Mouse (Mus musculus): ENCODE measurements around the gene Rbm34. TPM values are rescaled to one million over a fixed set of nuclear protein-coding genes. Genes with fewer than 3 reads are reported as not detected.

Gene Rbm34
- polyA plus RNA-seq, 1 experiment from 2014 or later: 16.8 TPM

DNA sequence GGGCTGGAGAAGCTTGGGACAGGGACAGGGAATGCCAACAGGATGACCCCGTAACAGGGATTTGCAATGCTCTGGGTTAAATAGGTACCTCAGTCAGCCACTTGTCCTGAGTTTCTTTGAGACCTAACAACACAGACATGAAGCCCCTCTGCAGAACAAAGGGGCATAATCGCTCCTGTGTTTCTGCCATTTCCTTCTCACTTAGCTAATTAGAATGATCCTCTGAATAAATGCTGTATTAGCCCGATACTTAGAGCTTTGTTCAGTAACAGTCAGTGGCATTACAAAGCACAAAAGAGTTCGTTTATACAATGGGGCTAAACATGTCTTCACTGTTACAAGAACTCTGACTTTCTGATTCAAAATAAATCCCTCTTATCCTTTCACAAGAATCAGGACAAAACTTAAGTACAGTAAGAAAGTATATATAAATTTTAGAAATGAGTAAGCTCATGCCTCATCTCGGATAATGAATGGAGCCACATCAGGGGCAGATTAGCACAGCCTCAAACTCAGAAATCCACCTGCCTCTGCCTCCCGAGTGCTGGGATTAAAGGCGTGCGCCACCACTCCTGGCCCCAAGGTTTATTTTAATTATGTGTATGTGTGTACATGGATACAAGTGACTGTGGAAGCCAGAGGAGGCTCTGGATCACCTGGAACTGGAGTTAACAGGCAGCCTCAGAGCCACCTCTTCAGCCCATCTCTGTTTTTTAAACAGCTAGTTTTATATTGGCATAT is 5.9 kb upstream of the Rbm34 start:
- Histone ChIP-seq H3K4me2 (no peak overlapping the region), H3K9me3 (replicated peaks) (no peaks in the 10 kb centered on the region), H3K4me1 (replicated peaks) (no peaks in the 10 kb centered on the region), H3K27me3 (replicated peaks) (peaks cover 8% of the 10 kb centered on the region; the same call in 1 of the 2 replicates), H3K9ac (no peak overlapping the region), H3K27ac (ENCODE audit: poor library complexity, severe bottlenecking) (no peak overlapping the region), H3K4me3 (no peak overlapping the region), H3K36me3 (no peaks in the 10 kb centered on the region)
- 66% methylated on average over 8 of the region's 8 CpGs for WGBS
- no peak for ATAC-seq (ENCODE audit: insufficient number of reproducible peaks, low FRiP score)

DNA sequence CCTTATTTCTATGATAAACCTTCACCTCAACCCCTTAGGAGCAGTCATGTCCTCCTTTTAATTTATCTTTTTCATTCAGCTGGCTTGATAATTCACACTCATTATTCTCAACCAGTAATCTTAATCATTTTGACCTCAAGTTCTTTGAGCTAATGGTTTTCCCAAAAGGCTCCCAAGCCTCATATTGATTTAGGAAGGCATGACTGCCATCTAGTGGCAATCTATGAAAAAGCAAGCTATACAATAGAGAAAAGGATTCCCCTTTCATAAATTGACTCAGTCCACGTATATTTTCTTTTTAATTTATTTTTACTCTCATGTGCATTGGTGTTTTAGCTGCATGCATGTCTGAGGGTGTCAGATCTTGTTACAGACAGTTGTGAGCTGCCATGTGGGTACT is 4.8 kb upstream of the Rbm34 start:
- no peaks in the 10 kb centered on the region for H3K36me3 ChIP-seq
- no peak overlapping the region for H3K9ac ChIP-seq
- H3K9me3 ChIP-seq (replicated peaks): no peaks in the 10 kb centered on the region
- H3K27ac ChIP-seq (ENCODE audit: poor library complexity, severe bottlenecking): no peak overlapping the region
- ATAC-seq (ENCODE audit: insufficient number of reproducible peaks, low FRiP score): no peak
- H3K4me1 ChIP-seq (replicated peaks): no peaks in the 10 kb centered on the region
- no peak overlapping the region for H3K4me2 ChIP-seq
- H3K27me3 ChIP-seq (replicated peaks): peaks cover 8% of the 10 kb centered on the region; the same call in 1 of the 2 replicates
- 42% methylated on average over 1 of the region's 1 CpGs for WGBS
- no peak overlapping the region for H3K4me3 ChIP-seq

DNA sequence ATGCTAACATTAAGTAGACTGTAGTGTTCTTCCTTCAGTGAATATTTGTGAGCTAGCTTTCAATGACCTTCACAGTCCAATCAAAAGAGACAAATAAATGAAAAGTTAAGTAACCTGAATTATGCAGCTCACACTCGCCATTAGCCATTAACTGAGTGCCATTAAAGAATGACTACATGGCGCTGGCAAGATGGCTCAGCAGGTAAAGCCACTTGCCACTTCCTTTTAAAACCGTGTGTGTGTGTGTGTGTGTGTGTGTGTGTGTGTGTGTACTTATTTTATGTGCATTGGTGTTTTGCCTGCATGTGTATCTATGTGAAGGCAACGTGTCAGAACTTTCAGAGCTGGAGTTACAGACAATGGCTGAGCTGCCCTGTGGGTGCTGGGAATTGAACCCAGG is 3.6 kb upstream of the Rbm34 start:
- WGBS: 76% methylated on average over 4 of the region's 4 CpGs
- no peak overlapping the region for H3K4me2 ChIP-seq
- no peak overlapping the region for H3K4me3 ChIP-seq
- H3K9me3 ChIP-seq (replicated peaks): no peaks in the 10 kb centered on the region
- no peaks in the 10 kb centered on the region for H3K36me3 ChIP-seq
- no peak overlapping the region for H3K9ac ChIP-seq
- no peak for ATAC-seq (ENCODE audit: insufficient number of reproducible peaks, low FRiP score)
- no peak overlapping the region for H3K27ac ChIP-seq (ENCODE audit: poor library complexity, severe bottlenecking)
- H3K27me3 ChIP-seq (replicated peaks): peaks cover 8% of the 10 kb centered on the region; the same call in 1 of the 2 replicates
- H3K4me1 ChIP-seq (replicated peaks): peaks cover 4% of the 10 kb centered on the region

DNA sequence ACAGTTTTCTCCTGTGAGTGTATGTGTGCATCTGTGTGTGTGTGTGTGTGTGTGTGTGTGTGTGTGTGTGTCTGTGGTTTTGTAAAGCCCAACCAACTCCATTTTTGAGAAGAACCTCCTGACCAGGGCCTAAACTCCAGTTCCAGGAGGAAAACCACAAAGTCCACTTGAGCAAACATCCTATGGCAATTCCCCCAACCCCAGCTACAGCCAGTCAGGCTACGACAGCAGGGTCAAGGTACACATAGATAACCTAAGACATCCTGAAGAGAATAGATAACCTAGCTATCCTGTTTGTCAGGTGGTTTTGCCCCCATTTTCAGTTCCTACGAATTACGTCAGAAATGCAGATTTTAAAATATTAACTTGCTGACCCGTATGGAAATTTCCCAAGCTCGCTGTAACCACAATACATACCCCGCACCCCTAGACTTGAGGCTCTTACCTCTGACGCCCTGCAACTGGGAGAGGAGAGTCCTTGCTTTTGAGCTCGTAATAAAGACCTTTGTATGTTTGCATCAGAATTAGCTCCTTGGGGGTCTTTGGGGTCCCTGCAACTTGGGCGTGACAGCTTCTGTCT is 2.9 kb upstream of the Rbm34 start:
- Histone ChIP-seq H3K36me3 (peaks cover 5% of the 10 kb centered on the region), H3K4me1 (replicated peaks) (peaks cover 4% of the 10 kb centered on the region), H3K9ac (no peak overlapping the region), H3K4me2 (no peak overlapping the region), H3K4me3 (no peak overlapping the region), H3K27me3 (replicated peaks) (peaks cover 8% of the 10 kb centered on the region; the same call in 1 of the 2 replicates), H3K27ac (ENCODE audit: poor library complexity, severe bottlenecking) (no peak overlapping the region), H3K9me3 (replicated peaks) (no peaks in the 10 kb centered on the region)
- no peak for ATAC-seq (ENCODE audit: insufficient number of reproducible peaks, low FRiP score)
- WGBS: 65% methylated on average over 9 of the region's 9 CpGs

DNA sequence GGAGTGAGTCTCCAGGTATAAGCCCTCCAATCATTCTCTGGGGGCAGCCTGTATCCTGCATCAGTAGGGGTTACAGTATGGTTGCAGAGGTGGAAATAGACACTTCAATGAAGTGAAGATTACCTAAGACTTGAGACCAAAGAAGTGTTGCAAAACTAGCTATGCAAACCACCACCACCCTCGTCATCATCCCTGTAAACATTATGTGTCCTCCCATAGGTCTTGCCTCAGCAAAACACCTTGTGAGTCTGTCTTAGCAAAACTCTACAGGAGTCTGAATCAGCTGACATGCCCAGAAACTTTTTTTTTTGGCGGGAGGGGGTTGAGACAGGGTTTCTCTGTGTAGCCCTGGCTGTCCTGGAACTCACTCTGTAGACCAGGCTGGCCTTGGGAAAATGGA is 1.8 kb upstream of the Rbm34 start:
- Histone ChIP-seq H3K4me2 (no peak overlapping the region), H3K27ac (ENCODE audit: poor library complexity, severe bottlenecking) (no peak overlapping the region), H3K9ac (no peak overlapping the region), H3K9me3 (replicated peaks) (no peaks in the 10 kb centered on the region), H3K36me3 (peaks cover 16% of the 10 kb centered on the region), H3K4me1 (replicated peaks) (peaks cover 4% of the 10 kb centered on the region), H3K4me3 (no peak overlapping the region), H3K27me3 (replicated peaks) (peaks cover 8% of the 10 kb centered on the region; the same call in 1 of the 2 replicates)
- no peak for ATAC-seq (ENCODE audit: insufficient number of reproducible peaks, low FRiP score)
- WGBS: 73% methylated on average over 2 of the region's 2 CpGs

DNA sequence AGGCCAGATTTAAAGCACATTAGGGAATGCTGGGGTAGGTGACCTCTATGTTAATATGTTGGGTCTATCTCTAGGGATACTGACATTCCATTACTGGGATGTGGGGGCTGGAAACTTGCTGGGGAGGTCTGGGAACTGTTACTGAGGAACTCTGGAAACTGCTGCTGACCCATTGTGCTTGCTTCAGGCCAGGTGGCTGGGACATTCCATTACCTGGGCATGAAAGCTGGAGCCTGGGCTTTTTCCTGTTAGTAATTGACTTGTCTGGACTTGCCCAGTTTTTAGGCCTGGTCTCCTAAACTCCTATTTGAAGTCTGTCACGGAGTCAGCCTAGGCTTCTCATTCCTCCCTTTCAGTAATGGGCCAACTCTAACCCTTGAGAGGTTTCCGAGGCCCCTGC is 1.2 kb upstream of the Rbm34 start:
- Histone ChIP-seq H3K36me3 (peaks cover 22% of the 10 kb centered on the region), H3K4me1 (replicated peaks) (peaks cover 4% of the 10 kb centered on the region), H3K4me3 (no peak overlapping the region), H3K9ac (no peak overlapping the region), H3K9me3 (replicated peaks) (no peaks in the 10 kb centered on the region), H3K4me2 (no peak overlapping the region), H3K27me3 (replicated peaks) (peaks cover 7% of the 10 kb centered on the region; the same call in 1 of the 2 replicates), H3K27ac (ENCODE audit: poor library complexity, severe bottlenecking) (no peak overlapping the region)
- ATAC-seq (ENCODE audit: insufficient number of reproducible peaks, low FRiP score): no peak
- 81% methylated on average over 2 of the region's 2 CpGs for WGBS

DNA sequence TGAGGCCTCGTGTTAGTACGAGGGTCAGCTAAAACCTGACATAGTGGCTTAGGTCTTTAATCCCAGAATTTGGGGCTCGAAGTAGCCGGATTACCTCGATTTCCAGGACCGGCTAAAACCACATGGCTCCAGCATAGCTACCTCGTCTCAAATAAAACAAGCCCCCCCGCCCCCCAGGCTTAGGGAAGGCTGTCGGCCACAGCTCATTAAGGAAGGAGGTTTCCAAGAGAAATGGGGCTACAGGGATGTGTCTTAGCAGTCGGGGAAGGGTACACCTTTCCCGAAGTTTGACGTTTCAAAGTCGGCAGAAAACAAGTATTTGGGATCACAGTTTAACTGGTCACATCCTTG is 418 bp upstream of the Rbm34 start:
- peak; percentile 37; the same call in 1 of the 2 replicates for ATAC-seq (ENCODE audit: insufficient number of reproducible peaks, low FRiP score)
- peak overlapping the region; percentile 64 for H3K27ac ChIP-seq (ENCODE audit: poor library complexity, severe bottlenecking)
- 12% methylated on average over 13 of the region's 13 CpGs for WGBS

DNA sequence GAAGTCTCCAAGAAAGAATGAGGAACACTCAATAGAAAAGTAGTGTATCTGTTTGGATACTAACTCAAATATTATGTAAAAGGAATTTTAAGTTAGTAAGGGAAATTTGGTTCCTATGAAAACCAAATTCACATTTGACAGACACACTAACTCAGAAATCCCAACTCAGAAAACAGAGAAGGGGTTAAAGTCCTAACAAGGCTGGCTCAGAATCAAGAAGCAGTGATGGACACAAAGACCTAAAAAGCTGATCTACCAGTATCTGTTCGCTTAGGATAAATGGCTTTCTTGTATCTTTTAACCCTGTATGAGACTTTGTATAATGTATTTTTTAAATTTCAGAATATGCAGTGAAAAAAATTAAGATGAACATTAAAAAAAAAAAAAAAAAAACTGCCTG is 1.3 kb downstream of the Rbm34 start:
- Histone ChIP-seq H3K4me1 (replicated peaks) (peaks cover 4% of the 10 kb centered on the region), H3K27me3 (replicated peaks) (no peaks in the 10 kb centered on the region), H3K27ac (ENCODE audit: poor library complexity, severe bottlenecking) (no peak overlapping the region), H3K9me3 (replicated peaks) (no peaks in the 10 kb centered on the region), H3K4me2 (no peak overlapping the region), H3K4me3 (no peak overlapping the region), H3K36me3 (peaks cover 38% of the 10 kb centered on the region), H3K9ac (no peak overlapping the region)
- ATAC-seq (ENCODE audit: insufficient number of reproducible peaks, low FRiP score): no peak
- WGBS: 90% methylated on average over 1 of the region's 1 CpGs

More for the DNA sequence above, 418 bp upstream of the Rbm34 start:
- Histone ChIP-seq H3K36me3 (peaks cover 25% of the 10 kb centered on the region), H3K4me3 (peak overlapping the region; percentile 97), H3K9me3 (replicated peaks) (no peaks in the 10 kb centered on the region), H3K4me1 (replicated peaks) (peaks cover 4% of the 10 kb centered on the region), H3K4me2 (peak overlapping the region; percentile 89), H3K9ac (peak overlapping the region; percentile 77), H3K27me3 (replicated peaks) (peaks cover under 1% of the 10 kb centered on the region; the same call in 1 of the 2 replicates)

DNA sequence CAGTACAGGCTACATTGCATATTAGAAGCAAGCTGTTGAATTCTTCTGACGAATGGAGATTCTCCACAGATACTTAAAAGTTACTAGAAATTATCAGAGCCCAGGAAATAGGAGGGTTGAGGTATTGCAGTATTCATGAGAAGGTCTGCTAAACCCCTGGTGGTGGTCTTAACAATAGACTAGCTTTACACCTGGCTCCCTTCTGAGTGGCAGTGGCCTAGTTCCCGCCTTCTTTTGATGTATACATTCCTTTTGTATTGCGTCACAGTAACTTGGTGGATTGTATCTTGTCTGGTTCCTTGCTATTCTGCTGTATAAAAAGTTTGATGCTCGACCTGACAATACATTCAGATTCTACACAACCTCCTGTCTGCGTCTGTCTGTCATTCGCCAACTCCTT is 2.8 kb downstream of the Rbm34 start:
- WGBS: 92% methylated on average over 6 of the region's 6 CpGs
- H3K36me3 ChIP-seq: peaks cover 43% of the 10 kb centered on the region
- no peak overlapping the region for H3K4me3 ChIP-seq
- H3K9ac ChIP-seq: no peak overlapping the region
- peaks cover 4% of the 10 kb centered on the region for H3K4me1 ChIP-seq (replicated peaks)
- no peak for ATAC-seq (ENCODE audit: insufficient number of reproducible peaks, low FRiP score)
- no peak overlapping the region for H3K4me2 ChIP-seq
- H3K27me3 ChIP-seq (replicated peaks): no peaks in the 10 kb centered on the region
- H3K27ac ChIP-seq (ENCODE audit: poor library complexity, severe bottlenecking): no peak overlapping the region
- H3K9me3 ChIP-seq (replicated peaks): no peaks in the 10 kb centered on the region

DNA sequence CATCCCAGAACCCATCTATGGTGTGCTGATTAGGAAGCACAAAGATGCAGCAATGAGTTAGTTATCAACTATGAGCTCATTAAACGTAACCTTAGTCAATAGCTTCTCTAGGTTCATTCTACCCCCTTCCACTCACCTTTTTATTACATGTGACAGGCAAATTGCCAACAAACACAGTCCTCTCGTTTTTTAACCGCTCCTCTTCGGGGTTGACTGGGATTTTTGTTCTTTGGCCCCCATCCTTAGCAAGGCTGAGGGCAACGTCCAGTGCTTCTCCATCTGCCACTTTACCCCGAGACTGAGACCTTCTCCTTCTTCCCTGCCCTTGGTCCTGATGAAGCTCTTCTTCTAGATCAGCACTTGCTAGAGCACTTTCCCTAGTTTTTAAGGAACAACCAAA is 5.6 kb downstream of the Rbm34 start:
- H3K9me3 ChIP-seq (replicated peaks): no peaks in the 10 kb centered on the region
- peaks cover 3% of the 10 kb centered on the region for H3K4me1 ChIP-seq (replicated peaks)
- H3K36me3 ChIP-seq: peaks cover 67% of the 10 kb centered on the region
- no peak overlapping the region for H3K4me2 ChIP-seq
- no peaks in the 10 kb centered on the region for H3K27me3 ChIP-seq (replicated peaks)
- no peak overlapping the region for H3K27ac ChIP-seq (ENCODE audit: poor library complexity, severe bottlenecking)
- 88% methylated on average over 6 of the region's 6 CpGs for WGBS
- ATAC-seq (ENCODE audit: insufficient number of reproducible peaks, low FRiP score): no peak
- H3K4me3 ChIP-seq: no peak overlapping the region
- H3K9ac ChIP-seq: no peak overlapping the region

DNA sequence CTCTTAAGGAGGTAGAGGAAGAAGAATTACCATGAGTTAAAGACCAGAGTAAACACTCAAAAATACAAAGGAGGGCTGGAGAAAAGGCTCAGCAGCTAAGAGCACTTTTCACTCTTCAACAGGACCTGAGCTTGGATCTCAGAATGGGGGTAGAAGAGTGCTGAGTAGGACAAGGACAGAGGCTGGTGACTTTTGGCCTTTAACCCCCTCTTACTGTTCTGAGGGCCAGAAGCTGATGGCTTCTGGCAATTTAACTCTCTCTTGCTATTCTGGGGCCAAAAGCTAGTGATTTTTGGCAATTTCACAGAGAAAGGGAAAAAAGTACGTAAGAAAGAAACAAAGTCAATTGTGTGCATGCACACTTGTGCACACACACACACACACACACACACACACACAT is 8.0 kb downstream of the Rbm34 start:
- Histone ChIP-seq H3K9ac (no peak overlapping the region), H3K4me2 (no peak overlapping the region), H3K36me3 (peaks cover 69% of the 10 kb centered on the region), H3K27me3 (replicated peaks) (no peaks in the 10 kb centered on the region), H3K4me1 (replicated peaks) (no peaks in the 10 kb centered on the region), H3K4me3 (no peak overlapping the region), H3K9me3 (replicated peaks) (no peaks in the 10 kb centered on the region), H3K27ac (ENCODE audit: poor library complexity, severe bottlenecking) (no peak overlapping the region)
- ATAC-seq (ENCODE audit: insufficient number of reproducible peaks, low FRiP score): no peak
- WGBS: 89% methylated on average over 1 of the region's 1 CpGs

Data from heart, embryonic 12.5 days (tissue).